Mouse (Mus musculus): ENCODE results near the gene Cic. TPM values are rescaled to one million over a fixed set of nuclear protein-coding genes. Genes with fewer than 3 reads are reported as not detected.

Cic gene
- 174 and 292 TPM in 2 replicates for polyA plus RNA-seq (2011; ENCODE audit: insufficient read depth, insufficient read length, low replicate concordance, missing spikeins)

- WGBS = under 1% methylated on average over 29 of the region's 29 CpGs
- TF ChIP-seq CTCF (IDR thresholded peaks at IDR 0.05; ENCODE audit: control insufficient read depth, insufficient read depth, low read length) (no peak), POLR2A (IDR thresholded peaks at IDR 0.05; ENCODE audit: borderline replicate concordance, control insufficient read depth, low read depth, low read length) (peak; percentile 57; the same call in 1 of the 2 replicates)
- H3K27ac ChIP-seq (ENCODE audit: control insufficient read depth, insufficient read depth, low read depth, low read length, poor library complexity) = peak within 1 kb of the TSS; percentile 94
These were observed at the start of gene Cic for GRCm38 (mm10) chr7:25267301-25267750. TSS of gene Cic (plus strand) at chr7:25267704.

DNA sequence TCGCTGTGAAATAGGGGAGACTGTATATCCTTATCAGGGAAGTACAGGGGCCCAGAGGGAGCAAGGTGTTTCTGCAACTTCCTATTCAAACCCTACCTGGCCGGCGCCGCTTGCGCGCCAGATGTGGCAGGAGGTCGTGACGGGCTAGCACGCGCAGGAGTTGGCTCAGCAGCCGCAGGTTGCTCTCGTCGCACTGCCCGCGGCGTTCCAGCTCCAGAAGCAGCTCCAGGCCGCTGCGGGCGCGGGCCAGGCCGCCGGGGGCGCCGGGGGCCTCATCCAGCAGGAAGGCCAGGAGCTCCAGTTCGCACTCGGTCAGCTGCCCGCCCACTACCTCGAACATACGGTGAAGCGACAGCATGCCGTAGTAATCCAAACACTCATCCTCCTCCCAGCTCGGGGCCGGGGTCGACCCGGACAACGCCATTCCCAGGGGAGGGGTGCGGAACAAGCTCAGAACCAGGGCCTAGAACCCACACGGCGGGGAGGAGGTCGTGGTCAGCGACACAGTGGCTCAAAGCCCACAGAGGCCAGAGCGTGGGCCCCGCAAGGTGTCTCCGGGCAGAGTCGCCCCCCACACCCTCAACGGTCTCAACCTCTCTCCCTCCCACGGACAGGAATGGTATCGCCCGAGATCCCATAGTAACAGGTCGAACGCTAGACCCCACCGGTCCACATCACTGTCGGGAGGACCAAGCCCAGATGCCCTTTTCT lies 48.6 kb upstream of the Cic start:
- H3K4me1 ChIP-seq (ENCODE audit: control insufficient read depth, insufficient read depth, low read length) = peaks cover 9% of the 10 kb centered on the region
- TF ChIP-seq POLR2A (IDR thresholded peaks at IDR 0.05; ENCODE audit: borderline replicate concordance, control insufficient read depth, low read depth, low read length) (no peak; the same call in 1 of the 2 replicates), CTCF (IDR thresholded peaks at IDR 0.05; ENCODE audit: control insufficient read depth, insufficient read depth, low read length) (no peak)
- peak overlapping the region; percentile 86 for H3K27ac ChIP-seq (ENCODE audit: control insufficient read depth, insufficient read depth, low read depth, low read length, poor library complexity)
- H3K4me3 ChIP-seq (replicated peaks; ENCODE audit: control insufficient read depth, low read depth, low read length) = peak overlapping the region; percentile 96
- WGBS = 1% methylated on average over 53 of the region's 53 CpGs

More at GRCm38 (mm10) chr7:25267301-25267750, at the start of gene Cic:
- peaks cover 10% of the 10 kb centered on the region for H3K4me1 ChIP-seq (ENCODE audit: control insufficient read depth, insufficient read depth, low read length)
- peak within 1 kb of the TSS; percentile 82 for H3K4me3 ChIP-seq (replicated peaks; ENCODE audit: control insufficient read depth, low read depth, low read length)

GRCm38 (mm10) chr7:25219416-25219750 lies 48.1 kb upstream of the Cic start:
- H3K4me3 ChIP-seq (replicated peaks; ENCODE audit: control insufficient read depth, low read depth, low read length) = peak overlapping the region; percentile 96
- no peak for TF ChIP-seq POLR2A (IDR thresholded peaks at IDR 0.05; ENCODE audit: borderline replicate concordance, control insufficient read depth, low read depth, low read length)
- no peak for TF ChIP-seq CTCF (IDR thresholded peaks at IDR 0.05; ENCODE audit: control insufficient read depth, insufficient read depth, low read length)
- under 1% methylated on average over 16 of the region's 16 CpGs for whole genome bisulfite sequencing
- peaks cover 8% of the 10 kb centered on the region for H3K4me1 ChIP-seq (ENCODE audit: control insufficient read depth, insufficient read depth, low read length)
- peak overlapping the region; percentile 86 for H3K27ac ChIP-seq (ENCODE audit: control insufficient read depth, insufficient read depth, low read depth, low read length, poor library complexity)

- peak overlapping the region; percentile 90 for H3K27ac ChIP-seq (ENCODE audit: control insufficient read depth, insufficient read depth, low read depth, low read length, poor library complexity)
- peaks cover 6% of the 10 kb centered on the region for H3K4me1 ChIP-seq (ENCODE audit: control insufficient read depth, insufficient read depth, low read length)
- H3K4me3 ChIP-seq (replicated peaks; ENCODE audit: control insufficient read depth, low read depth, low read length) = peak overlapping the region; percentile 96
- 1% methylated on average over 31 of the region's 31 CpGs for WGBS
- TF ChIP-seq POLR2A (IDR thresholded peaks at IDR 0.05; ENCODE audit: borderline replicate concordance, control insufficient read depth, low read depth, low read length) = peak; percentile 92
- no peak for TF ChIP-seq CTCF (IDR thresholded peaks at IDR 0.05; ENCODE audit: control insufficient read depth, insufficient read depth, low read length)
These were observed 47.6 kb upstream of the Cic start for GRCm38 (mm10) chr7:25219756-25220456.

DNA sequence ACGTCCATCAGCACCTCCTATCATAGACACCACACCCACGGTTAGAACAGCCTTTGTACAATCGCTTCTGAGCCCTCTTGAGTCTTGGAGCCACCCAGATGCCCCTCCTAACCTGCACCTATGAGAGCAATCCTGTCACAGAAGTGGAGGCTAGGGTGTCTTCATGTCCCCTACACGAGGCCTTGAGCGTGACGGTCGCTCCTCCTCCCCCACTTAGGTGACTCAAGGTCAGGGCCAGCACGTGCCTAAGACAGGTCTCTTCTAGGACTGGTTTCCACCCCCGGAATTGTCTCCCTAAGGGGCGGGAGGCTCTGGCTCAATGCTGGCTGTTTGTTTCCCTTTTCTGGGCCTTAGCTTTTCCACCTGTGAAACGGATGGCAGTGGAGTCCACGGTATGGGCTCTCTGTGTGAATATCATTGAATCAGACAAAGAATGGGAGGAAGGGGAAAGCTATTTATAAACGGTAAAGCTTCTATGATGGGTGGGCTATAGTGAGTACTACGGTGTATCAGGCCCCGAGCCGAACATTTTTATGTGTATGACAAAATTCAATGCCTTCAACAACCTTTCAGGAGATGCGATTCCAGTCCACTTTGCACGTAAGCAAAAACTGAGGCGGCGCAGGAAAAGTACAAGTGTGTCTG lies 46.9 kb upstream of the Cic start, which contains the start of gene Dedd2:
Gene Dedd2 (minus strand): TSS at position 159 of the 645 bp plus-strand sequence.
- H3K4me1 ChIP-seq (ENCODE audit: control insufficient read depth, insufficient read depth, low read length) = peaks cover 3% of the 10 kb centered on the region; the same call in 1 of the 2 replicates
- WGBS = 2% methylated on average over 20 of the region's 20 CpGs
- H3K4me3 ChIP-seq (replicated peaks; ENCODE audit: control insufficient read depth, low read depth, low read length) = peak within 1 kb of the TSS; percentile 96
- TF ChIP-seq POLR2A (IDR thresholded peaks at IDR 0.05; ENCODE audit: borderline replicate concordance, control insufficient read depth, low read depth, low read length) = no peak
- no peak for TF ChIP-seq CTCF (IDR thresholded peaks at IDR 0.05; ENCODE audit: control insufficient read depth, insufficient read depth, low read length)
- peak within 1 kb of the TSS; percentile 90 for H3K27ac ChIP-seq (ENCODE audit: control insufficient read depth, insufficient read depth, low read depth, low read length, poor library complexity)

DNA sequence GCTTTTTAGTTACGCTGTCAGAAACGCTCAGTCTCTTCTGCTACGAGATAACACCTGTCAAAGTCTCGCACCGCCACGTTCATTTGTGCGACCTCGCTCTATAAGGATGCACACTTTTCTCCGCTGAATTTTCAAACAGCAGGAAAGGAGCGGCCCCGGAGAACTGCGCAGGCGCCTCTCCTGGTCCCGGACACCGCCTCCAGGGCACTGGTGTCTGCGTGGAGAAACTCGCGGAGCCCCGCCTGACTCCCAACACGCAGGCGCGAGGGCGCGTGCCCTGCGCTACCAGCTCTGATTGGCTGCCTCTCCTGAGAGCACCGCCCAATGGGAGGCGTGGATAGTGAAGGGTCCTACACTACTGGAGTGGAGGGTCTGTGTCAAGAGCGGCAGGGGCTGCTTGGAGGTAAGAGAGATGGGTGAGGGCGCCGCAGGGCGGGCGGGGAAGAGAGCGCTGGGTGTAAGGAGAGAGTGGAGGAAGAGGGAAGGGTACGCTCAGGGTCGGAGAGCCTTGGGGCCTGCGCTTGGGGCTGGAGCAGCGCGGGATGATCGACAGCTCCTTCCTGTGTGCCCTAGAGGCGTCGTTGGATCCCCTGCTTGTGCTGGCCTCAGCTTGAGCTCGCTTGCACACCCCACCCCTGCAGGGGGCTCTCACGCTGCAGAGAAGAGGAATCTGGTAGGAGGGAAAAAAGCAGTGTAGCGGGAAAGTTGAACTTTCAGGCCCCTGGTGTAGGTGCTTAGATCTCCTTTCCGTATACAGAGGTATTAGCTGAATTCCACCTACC lies 46.2 kb upstream of the Cic start, which contains the start of gene Zfp526:
Gene Zfp526 (plus strand): TSS at position 324 of the 782 bp plus-strand sequence.
- under 1% methylated on average over 45 of the region's 45 CpGs for WGBS
- peak within 1 kb of the TSS; percentile 90 for H3K27ac ChIP-seq (ENCODE audit: control insufficient read depth, insufficient read depth, low read depth, low read length, poor library complexity)
- TF ChIP-seq CTCF (IDR thresholded peaks at IDR 0.05; ENCODE audit: control insufficient read depth, insufficient read depth, low read length) (no peak), POLR2A (IDR thresholded peaks at IDR 0.05; ENCODE audit: borderline replicate concordance, control insufficient read depth, low read depth, low read length) (peak; percentile 60; the same call in 1 of the 2 replicates)
- peaks cover 3% of the 10 kb centered on the region; the same call in 1 of the 2 replicates for H3K4me1 ChIP-seq (ENCODE audit: control insufficient read depth, insufficient read depth, low read length)
- H3K4me3 ChIP-seq (replicated peaks; ENCODE audit: control insufficient read depth, low read depth, low read length) = peak within 1 kb of the TSS; percentile 75

- 77% methylated on average over 10 of the region's 10 CpGs for WGBS
- Histone ChIP-seq H3K4me3 (replicated peaks; ENCODE audit: control insufficient read depth, low read depth, low read length) (peak overlapping the region; percentile 75), H3K4me1 (ENCODE audit: control insufficient read depth, insufficient read depth, low read length) (peaks cover 3% of the 10 kb centered on the region; the same call in 1 of the 2 replicates), H3K27ac (ENCODE audit: control insufficient read depth, insufficient read depth, low read depth, low read length, poor library complexity) (peak overlapping the region; percentile 55)
- TF ChIP-seq POLR2A (IDR thresholded peaks at IDR 0.05; ENCODE audit: borderline replicate concordance, control insufficient read depth, low read depth, low read length) (no peak), CTCF (IDR thresholded peaks at IDR 0.05; ENCODE audit: control insufficient read depth, insufficient read depth, low read length) (no peak)
These were observed 45.1 kb upstream of the Cic start for GRCm38 (mm10) chr7:25222275-25222967.
